Mouse (Mus musculus) liver, adult 2 months (tissue): ENCODE measurements around the gene Insm1. TPM values are rescaled to one million over a fixed set of nuclear protein-coding genes. Genes with fewer than 3 reads are reported as not detected.
A peak's percentile ranks its signal among the peaks of the same experiment; 100 is the strongest.

ENCODE experiments used
- DNase-seq: peaks from one replicate; pipeline ENCODE4 v3.0.0-alpha.2; 2011; ENCODE audit warnings: low read depth, low spot score; ENCODE audit errors: extremely low read depth
- H3K27ac ChIP-seq: fragments of 200-500 bp; replicated peaks from 2 replicates; pipeline ENCODE4 v1.5.1; 2012; ENCODE audit warnings: low read depth, mild to moderate bottlenecking, control low read depth, inconsistent platforms, low read length; ENCODE audit not compliant: insufficient read depth
- H3K27me3 ChIP-seq: fragments of 200-500 bp; 2 replicates; pipeline ENCODE4 v1.6.1; 2012; ENCODE audit warnings: mild to moderate bottlenecking, moderate library complexity, low read length, inconsistent platforms; ENCODE audit not compliant: control insufficient read depth, insufficient read depth
- H3K36me3 ChIP-seq: fragments of 200-500 bp; 2 replicates; pipeline ENCODE4 v1.6.1; 2012; ENCODE audit warnings: low read length, inconsistent platforms; ENCODE audit not compliant: control insufficient read depth, insufficient read depth
- H3K4me1 ChIP-seq: fragments of 200-500 bp; 2 replicates; pipeline ENCODE4 v1.6.1; 2011; ENCODE audit warnings: low read length; ENCODE audit not compliant: control insufficient read depth, insufficient read depth
- H3K4me3 ChIP-seq: fragments of 200-500 bp; 2 replicates; pipeline ENCODE4 v1.5.1; 2011; ENCODE audit warnings: low read depth, mild to moderate bottlenecking, control low read depth, low read length, moderate library complexity; ENCODE audit not compliant: insufficient read depth
- H3K79me2 ChIP-seq: fragments of 200-500 bp; 2 replicates; pipeline ENCODE4 v1.6.1; 2012; ENCODE audit warnings: inconsistent platforms, mild to moderate bottlenecking, low read length, moderate library complexity; ENCODE audit not compliant: control insufficient read depth, insufficient read depth
- H3K9ac ChIP-seq: fragments of 200-500 bp; 2 replicates; pipeline ENCODE4 v1.6.1; 2012; ENCODE audit warnings: low read depth, mild to moderate bottlenecking, control low read depth, inconsistent platforms, low read length
- CTCF ChIP-seq: fragments of 200-500 bp; IDR thresholded peaks from 2 replicates; pipeline ENCODE4 v1.5.1; 2011; ENCODE audit warnings: low read depth, low read length, control low read depth
- POLR2A ChIP-seq: fragments of 200-500 bp; IDR thresholded peaks from 2 replicates; pipeline ENCODE4 v1.6.1; 2011; ENCODE audit warnings: low read length, control low read depth; ENCODE audit not compliant: insufficient read depth; ENCODE audit errors: extremely low read depth
- WGBS: fragments of 180-500 bp; shearing (Covaris S2); methylation state at CpG from one replicate; pipeline ENCODE4 v1.1.7; 2018; 5-methylcytosine and 5-hydroxymethylcytosine counted together
- polyA plus RNA-seq: library from polyadenylated mRNA; depleted of rRNA; stranded (reverse); fragments of >200 nt; gene quantifications from 2 replicates; pipeline ENCODE4 v1.2.3, GENCODE M21; 2012
- total RNA-seq: library from RNA; depleted of rRNA; stranded (reverse); fragments of >200 nt; gene quantifications from 2 replicates; pipeline ENCODE4 v1.2.3, GENCODE M21; 2014

Gene Insm1
- total and polyA plus RNA-seq, 2 experiments, result 0.04 TPM; not detected in 1

DNA sequence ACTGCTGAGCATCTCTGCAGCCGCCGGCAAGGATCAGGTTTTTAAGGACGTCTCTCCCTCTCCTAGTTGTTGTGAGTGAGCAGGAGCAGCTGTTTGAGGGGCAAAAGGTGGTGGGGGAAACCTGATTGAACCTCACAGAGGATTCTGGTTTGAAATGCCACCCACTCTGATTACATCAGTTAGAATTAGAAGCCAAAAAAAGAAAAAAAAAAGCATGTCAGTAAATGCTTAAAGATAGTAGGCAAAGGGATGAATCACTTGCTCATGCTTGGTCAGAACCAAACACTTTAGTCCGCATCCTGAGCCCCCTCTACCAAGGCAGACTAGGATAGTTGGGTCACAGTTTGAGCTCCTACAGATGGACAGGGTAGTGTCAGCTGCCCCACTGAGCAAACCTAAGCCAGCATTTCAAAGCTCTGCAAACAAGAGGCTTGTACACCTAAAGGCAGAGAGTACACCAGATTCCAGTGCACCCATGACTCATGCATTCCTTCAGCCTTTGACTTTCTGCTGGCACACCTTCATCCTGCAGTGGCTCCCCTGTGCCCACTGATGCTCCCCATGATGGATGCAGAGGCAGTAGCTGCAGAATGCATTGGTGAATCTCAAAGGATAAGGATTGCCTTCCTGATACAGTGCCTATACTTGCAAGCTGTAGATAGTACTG is 24.8 kb downstream of the Insm1 start:
- 94% methylated on average over 4 of the region's 4 CpGs for WGBS
- DNase-seq, result no peak

DNA sequence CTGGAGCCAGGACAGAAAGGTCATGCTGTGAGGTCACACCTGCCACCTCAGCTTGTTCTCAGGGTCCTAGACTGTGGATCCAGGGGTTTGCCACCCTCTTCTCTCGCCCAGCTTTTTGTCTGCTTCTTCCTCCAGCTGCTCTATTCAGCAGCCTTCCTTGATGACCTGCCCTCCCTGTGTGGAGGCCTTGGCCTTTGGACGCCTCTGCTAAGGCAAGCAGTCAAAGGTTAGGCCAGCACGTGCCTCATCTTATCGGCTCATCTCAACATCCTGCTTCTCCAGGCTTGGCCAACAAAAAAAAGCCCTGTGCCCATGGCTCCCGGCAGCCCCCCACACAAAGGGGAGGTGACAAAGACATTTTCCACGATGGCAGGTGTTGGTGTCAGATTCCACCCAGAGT is 25.9 kb downstream of the Insm1 start:
- H3K27me3 ChIP-seq, result no peaks in the 10 kb centered on the region
- H3K36me3 ChIP-seq, result peaks cover 28% of the 10 kb centered on the region
- 41% methylated on average over 6 of the region's 6 CpGs for WGBS
- no peaks in the 10 kb centered on the region for H3K79me2 ChIP-seq
- peak; percentile 33 for DNase-seq
- H3K9ac ChIP-seq, result no peak overlapping the region
- TF ChIP-seq POLR2A, result no peak
- TF ChIP-seq CTCF, result no peak
- H3K4me3 ChIP-seq, result no peak overlapping the region
- no peaks in the 10 kb centered on the region for H3K4me1 ChIP-seq
- no peak overlapping the region for H3K27ac ChIP-seq

More for the DNA sequence above, 24.8 kb downstream of the Insm1 start:
- H3K79me2 ChIP-seq, result no peaks in the 10 kb centered on the region
- H3K4me1 ChIP-seq, result no peaks in the 10 kb centered on the region
- H3K27me3 ChIP-seq, result no peaks in the 10 kb centered on the region
- no peak overlapping the region for H3K9ac ChIP-seq
- no peak for TF ChIP-seq POLR2A
- TF ChIP-seq CTCF, result no peak
- peaks cover 36% of the 10 kb centered on the region for H3K36me3 ChIP-seq
- H3K4me3 ChIP-seq, result no peak overlapping the region
- H3K27ac ChIP-seq, result no peak overlapping the region

DNA sequence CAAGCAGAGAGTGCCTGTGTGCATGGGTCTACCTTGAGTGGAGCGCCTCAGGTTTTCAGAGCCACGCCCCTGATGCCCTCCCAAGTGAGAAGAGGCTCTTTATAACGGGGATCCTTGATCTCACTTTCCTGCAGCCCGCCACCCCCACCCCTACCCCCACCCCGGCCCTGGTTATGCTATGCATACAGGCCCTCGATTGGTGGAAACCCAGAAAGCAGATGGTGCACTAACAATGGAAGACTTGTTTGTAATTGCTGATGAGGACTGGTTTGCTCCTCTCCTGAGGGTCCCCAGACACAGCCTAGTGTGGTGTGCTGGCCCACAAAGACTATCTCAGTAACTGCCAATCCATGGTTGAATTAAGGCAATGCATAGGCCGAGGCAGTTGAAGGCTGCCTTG is 27.3 kb downstream of the Insm1 start:
- no peak for DNase-seq
- Histone ChIP-seq H3K9ac (no peak overlapping the region), H3K36me3 (peaks cover 28% of the 10 kb centered on the region), H3K4me1 (no peaks in the 10 kb centered on the region), H3K27ac (no peak overlapping the region), H3K79me2 (no peaks in the 10 kb centered on the region), H3K4me3 (no peak overlapping the region), H3K27me3 (no peaks in the 10 kb centered on the region)
- WGBS, result 94% methylated on average over 7 of the region's 7 CpGs
- TF ChIP-seq CTCF (no peak), POLR2A (no peak)

DNA sequence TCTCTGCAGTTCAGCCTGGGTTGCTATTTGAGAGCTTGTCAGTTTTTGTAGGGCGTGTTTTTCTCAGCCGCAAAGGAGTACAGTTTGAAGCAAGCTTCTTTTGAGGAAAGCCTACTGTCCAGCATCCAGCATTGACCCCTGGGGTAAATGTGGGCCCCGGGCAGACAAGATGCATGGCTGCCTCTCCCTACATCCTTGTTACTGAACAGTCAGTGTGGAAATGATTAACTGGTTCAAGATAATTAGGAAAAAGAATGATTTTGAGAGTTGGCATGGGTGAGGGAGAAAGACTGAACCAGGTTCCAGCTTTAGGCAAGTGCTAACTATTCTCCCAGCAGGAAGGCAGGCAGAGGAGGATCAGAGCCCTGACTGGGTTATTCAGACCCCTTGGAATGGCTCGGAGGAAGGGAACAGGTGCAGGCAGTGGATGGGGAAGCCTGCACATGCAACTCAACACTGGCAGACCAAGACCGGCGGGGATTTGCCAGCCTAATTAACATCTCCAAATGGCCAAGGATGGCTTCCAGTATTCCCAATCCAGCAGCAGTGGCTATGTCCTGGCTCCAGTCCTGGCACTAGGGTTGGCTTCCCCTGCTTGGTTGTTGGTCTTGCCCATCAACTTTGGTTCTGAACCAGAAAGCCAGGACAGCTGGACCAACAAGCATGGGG is 28.6 kb downstream of the Insm1 start:
- H3K79me2 ChIP-seq, result no peaks in the 10 kb centered on the region
- TF ChIP-seq POLR2A, result no peak
- TF ChIP-seq CTCF, result no peak
- H3K4me1 ChIP-seq, result no peaks in the 10 kb centered on the region
- no peak overlapping the region for H3K27ac ChIP-seq
- no peaks in the 10 kb centered on the region for H3K27me3 ChIP-seq
- peaks cover 18% of the 10 kb centered on the region; the same call in 1 of the 2 replicates for H3K36me3 ChIP-seq
- 95% methylated on average over 6 of the region's 6 CpGs for WGBS
- no peak for DNase-seq
- no peak overlapping the region for H3K9ac ChIP-seq
- H3K4me3 ChIP-seq, result no peak overlapping the region

DNA sequence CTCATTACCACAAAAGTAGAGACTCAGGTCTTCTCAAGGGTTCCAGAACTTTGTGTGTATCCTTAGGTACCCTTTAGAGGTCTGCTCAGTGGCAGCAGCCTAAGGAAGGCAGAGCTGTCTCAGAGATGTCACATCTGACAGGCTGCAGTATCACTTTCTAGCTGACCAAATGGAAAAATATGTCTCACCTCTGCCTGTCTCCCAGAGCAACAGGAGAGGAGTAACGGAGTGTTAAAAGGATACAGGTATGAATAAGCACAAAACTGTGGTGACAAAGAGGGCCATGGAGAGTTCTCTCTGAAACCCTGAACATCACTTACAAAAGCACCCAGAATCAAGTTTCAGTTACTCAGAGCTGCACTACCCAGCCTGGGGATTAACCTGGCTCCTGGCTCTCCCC is 32.7 kb downstream of the Insm1 start:
- Histone ChIP-seq H3K27me3 (no peaks in the 10 kb centered on the region), H3K36me3 (peaks cover 13% of the 10 kb centered on the region; the same call in 1 of the 2 replicates), H3K4me3 (no peak overlapping the region), H3K27ac (no peak overlapping the region), H3K79me2 (no peaks in the 10 kb centered on the region), H3K4me1 (no peaks in the 10 kb centered on the region), H3K9ac (no peak overlapping the region)
- TF ChIP-seq CTCF, result no peak
- no peak for TF ChIP-seq POLR2A
- WGBS, result 100% methylated on average over 1 of the region's 1 CpGs
- no peak for DNase-seq

DNA sequence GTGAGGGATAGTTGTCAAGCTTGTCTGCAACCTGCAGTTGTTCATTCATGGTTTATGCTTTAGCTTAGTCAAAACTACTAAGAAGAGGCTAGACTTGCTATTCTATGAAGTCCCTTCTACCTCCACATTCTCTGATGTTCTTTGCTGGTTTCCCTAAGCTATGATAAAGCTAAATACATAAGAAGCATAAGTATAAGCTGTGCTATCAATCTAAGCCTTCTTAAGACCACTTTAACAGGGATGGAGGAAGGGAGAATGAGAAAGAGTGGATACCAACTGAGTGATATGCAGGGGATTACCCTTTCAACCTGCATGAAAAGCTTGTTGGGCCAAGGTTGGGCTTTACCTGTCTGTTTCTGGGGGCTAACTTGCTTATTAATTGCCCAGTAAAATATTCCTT is 33.9 kb downstream of the Insm1 start:
- DNase-seq, result no peak
- Histone ChIP-seq H3K79me2 (no peaks in the 10 kb centered on the region), H3K4me1 (no peaks in the 10 kb centered on the region), H3K4me3 (no peak overlapping the region), H3K9ac (no peak overlapping the region), H3K36me3 (peaks cover 10% of the 10 kb centered on the region; the same call in 1 of the 2 replicates), H3K27me3 (no peaks in the 10 kb centered on the region), H3K27ac (no peak overlapping the region)
- TF ChIP-seq POLR2A (no peak), CTCF (no peak)
